Mouse (Mus musculus) lung, postnatal 14 days (tissue): ENCODE data around the gene Mlkl.
"Not testable (repeated sequence)": the region's sequence is repeated elsewhere in the genome, so short reads cannot be mapped to it uniquely, and the experiment has no call there.

Source experiments
- DNase-seq: peaks from one replicate; pipeline ENCODE4 v3.0.0; 2021

The Mlkl gene

GRCm38 (mm10) chr8:111337890-111338347 lies at the start of gene Mlkl:
Gene Mlkl, minus strand, starts transcription at chr8:111338177.
- peak; percentile 56 for DNase-seq

- peak; percentile 47 for DNase-seq
Observed at GRCm38 (mm10) chr8:111385915-111386314, 47.9 kb upstream of the Mlkl start.

- no peak for DNase-seq
Observed at GRCm38 (mm10) chr8:111384628-111385027, 46.7 kb upstream of the Mlkl start.

- DNase-seq = no peak
Observed at GRCm38 (mm10) chr8:111375192-111375591, 37.2 kb upstream of the Mlkl start.

GRCm38 (mm10) chr8:111369711-111370110 lies 31.7 kb upstream of the Mlkl start:
- no peak for DNase-seq

GRCm38 (mm10) chr8:111367350-111367749 lies 29.4 kb upstream of the Mlkl start:
- DNase-seq = no peak

- DNase-seq = peak; percentile 3
Observed at GRCm38 (mm10) chr8:111366610-111367234, 28.7 kb upstream of the Mlkl start.

GRCm38 (mm10) chr8:111363489-111363888 lies 25.5 kb upstream of the Mlkl start:
- DNase-seq = no peak

GRCm38 (mm10) chr8:111360579-111361209 lies 22.7 kb upstream of the Mlkl start:
- no peak for DNase-seq

- DNase-seq = no peak
Observed at GRCm38 (mm10) chr8:111359936-111360335, 22.0 kb upstream of the Mlkl start.

GRCm38 (mm10) chr8:111358905-111359304 lies 20.9 kb upstream of the Mlkl start:
- no peak for DNase-seq

- no peak for DNase-seq
Observed at GRCm38 (mm10) chr8:111357433-111357832, 19.5 kb upstream of the Mlkl start.

- no peak for DNase-seq
Observed at GRCm38 (mm10) chr8:111353497-111353896, 15.5 kb upstream of the Mlkl start.

GRCm38 (mm10) chr8:111352289-111352688 lies 14.3 kb upstream of the Mlkl start:
- DNase-seq = no peak

GRCm38 (mm10) chr8:111350577-111350976 lies 12.6 kb upstream of the Mlkl start:
- DNase-seq = no peak

GRCm38 (mm10) chr8:111343225-111343624 lies 5.2 kb upstream of the Mlkl start:
- peak; percentile 89 for DNase-seq

- no peak for DNase-seq
Observed at GRCm38 (mm10) chr8:111340186-111340585, 2.2 kb upstream of the Mlkl start.

GRCm38 (mm10) chr8:111338370-111339208 lies 612 bp upstream of the Mlkl start:
- DNase-seq = no peak

GRCm38 (mm10) chr8:111337311-111337889 lies 577 bp downstream of the Mlkl start:
- peak; percentile 3 for DNase-seq

GRCm38 (mm10) chr8:111336692-111337091 lies 1.3 kb downstream of the Mlkl start:
- DNase-seq = no peak

- no peak for DNase-seq
Observed at GRCm38 (mm10) chr8:111325222-111325790, 12.7 kb downstream of the Mlkl start.

- no peak for DNase-seq
Observed at GRCm38 (mm10) chr8:111314729-111315128, 23.2 kb downstream of the Mlkl start.

- DNase-seq = not testable (repeated sequence)
Observed at GRCm38 (mm10) chr8:111313961-111314360, 24.0 kb downstream of the Mlkl start.
